Mouse (Mus musculus): ENCODE results near the gene Tedc2.

Tedc2 gene

GRCm38 (mm10) chr17:24212441-24213018 lies 8.1 kb downstream of the Tedc2 start:
- no peak for DNase-seq (ENCODE audit: low spot score)

- DNase-seq (ENCODE audit: low spot score) = peak; percentile 87
These were observed 8.8 kb downstream of the Tedc2 start for GRCm38 (mm10) chr17:24211631-24212440.

- DNase-seq (ENCODE audit: low spot score) = no peak
These were observed 10.1 kb downstream of the Tedc2 start for GRCm38 (mm10) chr17:24210591-24210990.

- DNase-seq (ENCODE audit: low spot score) = no peak
These were observed 10.8 kb downstream of the Tedc2 start for GRCm38 (mm10) chr17:24209916-24210240.

GRCm38 (mm10) chr17:24209043-24209915 lies 11.4 kb downstream of the Tedc2 start, which contains the start of gene Ntn3:
Gene Ntn3 (minus strand): TSS chr17:24209531.
- peak; percentile 39 for DNase-seq (ENCODE audit: low spot score)

GRCm38 (mm10) chr17:24208641-24209042 lies 12.0 kb downstream of the Tedc2 start:
- DNase-seq (ENCODE audit: low spot score) = no peak

- no peak for DNase-seq (ENCODE audit: low spot score)
These were observed 12.6 kb downstream of the Tedc2 start for GRCm38 (mm10) chr17:24207768-24208640.

GRCm38 (mm10) chr17:24206451-24207351 lies 13.9 kb downstream of the Tedc2 start:
- peak; percentile 77 for DNase-seq (ENCODE audit: low spot score)

- DNase-seq (ENCODE audit: low spot score) = peak; percentile 63
These were observed 14.7 kb downstream of the Tedc2 start for GRCm38 (mm10) chr17:24205908-24206361.

GRCm38 (mm10) chr17:24205284-24205888 lies 15.3 kb downstream of the Tedc2 start, which contains the start of gene Tbc1d24:
Gene Tbc1d24 (minus strand): TSS chr17:24205562.
- peak; percentile 94 for DNase-seq (ENCODE audit: low spot score)

- DNase-seq (ENCODE audit: low spot score) = no peak
These were observed 15.8 kb downstream of the Tedc2 start for GRCm38 (mm10) chr17:24204846-24205245.

- DNase-seq (ENCODE audit: low spot score) = no peak
These were observed 16.8 kb downstream of the Tedc2 start for GRCm38 (mm10) chr17:24203611-24204534.

GRCm38 (mm10) chr17:24203068-24203467 lies 17.6 kb downstream of the Tedc2 start:
- DNase-seq (ENCODE audit: low spot score) = no peak

- DNase-seq (ENCODE audit: low spot score) = no peak
These were observed 19.6 kb downstream of the Tedc2 start for GRCm38 (mm10) chr17:24201092-24201491.

- no peak for DNase-seq (ENCODE audit: low spot score)
These were observed 20.9 kb downstream of the Tedc2 start for GRCm38 (mm10) chr17:24199741-24200140.

- peak; percentile 74 for DNase-seq (ENCODE audit: low spot score)
These were observed 21.4 kb downstream of the Tedc2 start for GRCm38 (mm10) chr17:24199252-24199651.

- peak; percentile 58 for DNase-seq (ENCODE audit: low spot score)
These were observed 23.4 kb downstream of the Tedc2 start for GRCm38 (mm10) chr17:24197032-24197824.

GRCm38 (mm10) chr17:24195349-24195748 lies 25.3 kb downstream of the Tedc2 start:
- no peak for DNase-seq (ENCODE audit: low spot score)
